Mouse (Mus musculus) cortical plate, adult 2 months (tissue): ENCODE data around the gene Cdc34b.

Experiments
- CTCF ChIP-seq: fragments of 200-500 bp; IDR thresholded peaks from 2 replicates; pipeline ENCODE4 v1.5.1; 2011; ENCODE audit warnings: mild to moderate bottlenecking, control low read depth, low read length; ENCODE audit not compliant: insufficient read depth; ENCODE audit errors: extremely low read depth
- POLR2A ChIP-seq: fragments of 200-500 bp; IDR thresholded peaks from 2 replicates; pipeline ENCODE4 v1.6.1; 2011; ENCODE audit warnings: mild to moderate bottlenecking, low read length, control low read depth; ENCODE audit not compliant: insufficient read depth; ENCODE audit errors: extremely low read depth

DNA sequence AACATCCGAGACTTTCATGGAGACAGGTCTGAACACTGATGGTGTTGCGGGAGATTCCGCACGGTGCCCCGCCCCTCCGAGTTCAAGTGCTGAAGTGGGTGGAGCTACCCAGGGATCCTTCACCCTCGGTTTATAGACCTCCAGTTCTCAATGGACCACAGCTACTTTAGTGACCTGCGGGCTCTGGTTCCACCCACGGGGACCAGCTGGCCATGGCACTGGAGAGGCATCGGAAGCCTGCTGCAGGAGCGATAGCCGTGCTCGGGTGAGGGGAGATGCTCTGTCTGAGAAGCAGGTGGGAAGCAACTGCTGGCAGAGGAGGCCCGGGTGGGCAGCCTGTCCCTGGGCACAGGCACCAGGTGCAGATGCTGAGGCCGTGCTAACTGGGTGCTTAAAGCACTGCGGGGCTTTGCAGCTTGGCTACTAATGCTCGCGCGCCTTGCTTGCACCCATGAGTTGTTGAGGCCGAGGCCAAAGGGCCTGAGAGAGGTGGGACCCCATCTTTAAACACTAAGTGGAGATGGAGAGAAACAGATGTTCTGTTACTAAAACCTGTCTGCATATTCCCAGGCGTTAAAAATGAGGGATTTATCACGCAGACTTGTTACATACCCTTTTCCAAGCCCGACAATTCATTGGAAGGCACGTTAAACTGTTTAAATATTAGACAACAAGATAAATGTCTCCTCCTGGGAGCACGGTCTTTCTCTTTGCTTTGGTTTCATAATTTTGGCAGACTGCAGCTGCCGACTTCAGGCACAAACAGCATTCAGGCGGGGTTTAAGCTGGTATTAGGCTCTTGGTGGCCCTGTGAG is 40.0 kb upstream of the Cdc34b start:
- TF ChIP-seq POLR2A: no peak
- no peak for TF ChIP-seq CTCF
